Mouse (Mus musculus) spleen, adult 2 months (tissue): ENCODE results near the gene Swsap1. TPM values are rescaled to one million over a fixed set of nuclear protein-coding genes. Genes with fewer than 3 reads are reported as not detected.

Source experiments
- DNase-seq, 2 experiments: peaks; one replicate each; pipeline versions ENCODE4 v3.0.0 to v3.0.0-alpha.2; 2012 to 2021; ENCODE audit warnings: low spot score in 2 of 2, low read depth in 1 of 2
- H3K27ac ChIP-seq: fragments of 200-500 bp; 2 replicates; pipeline ENCODE4 v1.5.1; 2012; ENCODE audit warnings: low read length, inconsistent platforms; ENCODE audit not compliant: insufficient read depth
- H3K27me3 ChIP-seq: fragments of 200-500 bp; 2 replicates; pipeline ENCODE4 v1.6.1; 2012; ENCODE audit warnings: mild to moderate bottlenecking, moderate library complexity, low read length, inconsistent platforms; ENCODE audit not compliant: control insufficient read depth, insufficient read depth
- H3K36me3 ChIP-seq: fragments of 200-500 bp; 2 replicates; pipeline ENCODE4 v1.6.1; 2012; ENCODE audit warnings: mild to moderate bottlenecking, low read length, inconsistent platforms; ENCODE audit not compliant: control insufficient read depth, insufficient read depth
- H3K4me1 ChIP-seq: fragments of 200-500 bp; 2 replicates; pipeline ENCODE4 v1.6.1; 2011; ENCODE audit warnings: inconsistent platforms; ENCODE audit not compliant: control insufficient read depth, insufficient read depth, insufficient read length
- H3K4me3 ChIP-seq: fragments of 200-500 bp; 2 replicates; pipeline ENCODE4 v1.5.1; 2011; ENCODE audit warnings: mild to moderate bottlenecking, inconsistent platforms; ENCODE audit not compliant: insufficient read depth, insufficient read length; ENCODE audit errors: extremely low read depth
- CTCF ChIP-seq: fragments of 200-500 bp; IDR thresholded peaks from 2 replicates; pipeline ENCODE4 v1.5.1; 2011; ENCODE audit warnings: mild to moderate bottlenecking, inconsistent platforms; ENCODE audit not compliant: insufficient read depth, insufficient read length, insufficient replicate concordance; ENCODE audit errors: extremely low read depth
- POLR2A ChIP-seq: fragments of 200-500 bp; IDR thresholded peaks from 2 replicates; pipeline ENCODE4 v1.6.1; 2011; ENCODE audit warnings: low read depth, low read length, inconsistent platforms
- WGBS: fragments of 180-500 bp; shearing (Covaris S2); methylation state at CpG from one replicate; pipeline ENCODE4 v1.1.7; 2018; 5-methylcytosine and 5-hydroxymethylcytosine counted together
- polyA plus RNA-seq: library from polyadenylated mRNA; depleted of rRNA; stranded (reverse); fragments of >200 nt; gene quantifications from 2 replicates; pipeline ENCODE4 v1.2.3, GENCODE M21; 2012

Swsap1 gene
- polyA plus RNA-seq, 1 experiment = 6.5 TPM

DNA sequence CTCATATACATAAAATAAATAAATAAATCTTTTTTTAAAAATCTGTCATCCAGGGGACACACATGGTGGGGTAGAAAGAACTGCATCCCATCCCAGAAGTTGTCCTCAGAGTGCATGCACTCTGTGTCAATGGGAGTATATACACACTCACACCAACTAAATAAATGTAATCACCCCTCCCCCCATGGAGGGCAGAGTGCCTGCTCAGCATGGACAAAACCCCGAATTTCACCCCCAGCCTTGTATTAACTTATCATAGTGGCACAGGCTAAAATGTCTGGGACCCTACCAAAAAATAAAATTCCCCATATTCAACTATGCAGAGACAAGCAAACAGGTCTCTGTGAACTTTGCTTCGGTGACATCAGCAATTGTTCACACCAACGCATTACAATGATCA is 920 bp upstream of the Swsap1 start:
- no peak for DNase-seq
- Histone ChIP-seq H3K36me3 (peaks cover 2% of the 10 kb centered on the region; the same call in 1 of the 2 replicates), H3K27ac (no peak overlapping the region), H3K4me1 (peaks cover 3% of the 10 kb centered on the region; the same call in 1 of the 2 replicates), H3K27me3 (no peaks in the 10 kb centered on the region), H3K4me3 (no peak overlapping the region)
- TF ChIP-seq POLR2A (no peak), CTCF (no peak)
- WGBS = 78% methylated on average over 3 of the region's 3 CpGs

DNA sequence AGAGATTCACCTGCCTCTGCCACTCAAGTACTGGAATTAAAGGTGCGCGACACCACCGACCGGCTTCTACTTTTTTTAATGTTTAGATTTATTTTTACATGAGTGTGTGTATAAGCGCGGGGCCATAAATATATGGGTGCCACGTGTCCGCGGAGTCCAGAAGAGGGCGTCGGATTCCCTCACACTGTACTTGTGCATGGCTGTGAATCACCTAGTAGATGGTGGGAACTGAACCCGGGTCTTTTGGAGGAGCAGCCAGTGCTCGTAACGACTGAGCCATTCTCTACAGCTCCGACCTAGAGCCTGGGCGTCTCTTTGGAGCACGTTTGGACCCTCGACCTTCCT is 358 bp upstream of the Swsap1 start:
- TF ChIP-seq POLR2A (no peak; the same call in 1 of the 2 replicates), CTCF (peak; percentile 18; the same call in 1 of the 2 replicates)
- WGBS = 2% methylated on average over 18 of the region's 18 CpGs
- Histone ChIP-seq H3K27me3 (no peaks in the 10 kb centered on the region), H3K36me3 (peaks cover 2% of the 10 kb centered on the region; the same call in 1 of the 2 replicates), H3K4me1 (peaks cover 3% of the 10 kb centered on the region; the same call in 1 of the 2 replicates), H3K4me3 (peak overlapping the region; percentile 97), H3K27ac (peak overlapping the region; percentile 96)
- DNase-seq = no peak

DNA sequence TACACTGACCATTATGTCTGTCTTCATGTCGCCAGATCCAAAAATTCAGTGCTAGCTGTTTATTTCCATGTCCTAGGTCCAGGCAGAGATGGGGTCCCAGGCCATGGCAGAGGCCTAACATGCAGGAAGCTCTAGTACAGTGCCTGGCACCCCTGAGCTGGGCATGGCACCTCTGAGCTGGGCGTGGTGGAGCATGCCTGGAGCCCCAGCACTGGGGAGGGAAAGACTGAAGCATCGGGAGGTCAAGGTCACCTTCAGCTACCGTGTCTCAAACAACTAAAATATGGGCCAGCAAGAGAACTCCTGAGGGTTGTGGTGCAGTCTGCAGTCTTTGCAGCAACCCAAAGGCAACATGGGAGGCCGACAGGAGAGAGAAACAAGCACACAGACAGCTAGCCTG is 2.8 kb downstream of the Swsap1 start:
- peaks cover 2% of the 10 kb centered on the region; the same call in 1 of the 2 replicates for H3K36me3 ChIP-seq
- no peak for DNase-seq
- H3K27me3 ChIP-seq = peaks cover 14% of the 10 kb centered on the region
- H3K4me3 ChIP-seq = no peak overlapping the region
- TF ChIP-seq POLR2A (no peak), CTCF (no peak)
- H3K27ac ChIP-seq = no peak overlapping the region
- peaks cover 15% of the 10 kb centered on the region for H3K4me1 ChIP-seq
- WGBS = 91% methylated on average over 5 of the region's 5 CpGs

DNA sequence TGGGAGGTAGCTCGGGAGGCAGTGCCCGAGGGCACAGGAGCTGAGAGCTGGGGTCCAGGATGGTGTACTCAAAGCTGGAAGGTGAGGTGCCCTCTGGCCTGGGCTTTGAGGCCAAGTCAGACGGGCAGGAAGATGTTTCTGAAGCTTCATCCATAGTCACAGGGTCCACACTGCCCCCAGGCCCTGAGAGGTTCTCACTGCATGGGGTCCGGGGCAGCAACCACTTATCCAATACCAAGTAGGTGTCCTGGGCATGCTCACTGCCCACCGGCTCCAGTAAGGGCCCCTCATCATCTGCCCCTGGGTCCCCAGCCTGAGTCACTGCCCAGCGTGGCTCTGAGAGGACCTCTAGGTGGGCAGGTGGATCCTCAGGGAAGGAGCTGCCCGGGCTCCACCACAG is 3.7 kb downstream of the Swsap1 start:
- Histone ChIP-seq H3K4me3 (no peak overlapping the region), H3K27ac (no peak overlapping the region), H3K36me3 (peaks cover 2% of the 10 kb centered on the region; the same call in 1 of the 2 replicates), H3K27me3 (peaks cover 14% of the 10 kb centered on the region), H3K4me1 (peaks cover 15% of the 10 kb centered on the region)
- TF ChIP-seq CTCF (no peak), POLR2A (no peak)
- no peak for DNase-seq
- WGBS = 98% methylated on average over 7 of the region's 7 CpGs

DNA sequence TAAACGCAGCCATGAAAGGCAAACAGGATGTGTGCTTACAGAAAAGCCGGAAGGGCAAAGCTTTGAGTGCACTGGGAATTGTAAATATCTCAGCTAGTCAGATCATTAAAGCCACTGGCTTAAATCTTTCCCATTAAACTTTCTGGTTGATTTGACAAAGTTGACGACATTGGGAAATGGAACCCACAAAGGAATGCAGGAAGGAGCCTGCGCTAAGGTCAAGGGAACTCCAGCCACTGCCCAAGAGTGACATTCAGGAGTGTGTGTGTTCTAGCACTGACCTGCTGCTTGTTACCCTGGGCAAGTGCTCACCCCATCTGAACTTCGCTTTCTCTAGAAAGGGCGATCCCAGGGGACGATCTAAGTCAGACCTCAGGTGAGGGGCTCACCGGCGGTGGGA is 4.6 kb downstream of the Swsap1 start:
- peaks cover 2% of the 10 kb centered on the region; the same call in 1 of the 2 replicates for H3K36me3 ChIP-seq
- no peak for TF ChIP-seq POLR2A
- TF ChIP-seq CTCF = no peak
- peaks cover 14% of the 10 kb centered on the region for H3K27me3 ChIP-seq
- H3K27ac ChIP-seq = no peak overlapping the region
- 89% methylated on average over 9 of the region's 9 CpGs for WGBS
- no peak for DNase-seq
- no peak overlapping the region for H3K4me3 ChIP-seq
- H3K4me1 ChIP-seq = peaks cover 15% of the 10 kb centered on the region

DNA sequence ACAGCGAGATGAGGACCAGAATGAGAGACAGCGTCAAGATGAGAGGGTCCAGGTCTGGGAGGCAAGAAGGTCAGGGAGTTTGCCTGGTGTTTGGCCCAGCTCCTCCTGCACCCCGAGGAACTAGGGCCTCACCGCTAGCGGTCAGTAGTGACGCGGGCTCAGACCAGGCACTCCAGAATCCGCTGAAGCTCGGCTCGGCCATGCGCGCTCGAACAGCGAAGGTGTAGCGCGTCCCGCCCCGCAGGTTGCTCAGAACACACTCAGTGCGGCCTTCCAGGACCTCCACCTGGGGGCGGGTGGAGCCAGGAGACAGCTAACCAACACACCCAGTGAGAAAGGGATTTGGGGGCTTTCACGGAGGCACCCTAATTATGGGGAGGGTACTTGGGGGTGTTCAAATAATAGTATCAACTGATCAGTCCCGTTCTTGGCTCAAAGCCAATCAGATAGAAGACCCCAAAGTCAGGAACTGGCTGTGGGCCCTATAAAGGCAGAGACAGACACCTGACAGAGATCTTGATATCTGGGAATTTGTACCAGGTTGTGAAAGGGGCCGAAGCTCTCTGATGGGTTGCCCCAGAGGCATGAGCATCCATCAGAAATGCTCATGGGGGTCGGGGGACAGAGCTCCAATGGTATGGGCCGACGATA is 5.1 kb downstream of the Swsap1 start:
- DNase-seq = no peak
- H3K4me3 ChIP-seq = no peak overlapping the region
- peaks cover 15% of the 10 kb centered on the region for H3K4me1 ChIP-seq
- peaks cover 14% of the 10 kb centered on the region for H3K27me3 ChIP-seq
- no peak overlapping the region for H3K27ac ChIP-seq
- peaks cover 2% of the 10 kb centered on the region; the same call in 1 of the 2 replicates for H3K36me3 ChIP-seq
- TF ChIP-seq POLR2A (no peak), CTCF (no peak)
- WGBS = 78% methylated on average over 26 of the region's 26 CpGs

DNA sequence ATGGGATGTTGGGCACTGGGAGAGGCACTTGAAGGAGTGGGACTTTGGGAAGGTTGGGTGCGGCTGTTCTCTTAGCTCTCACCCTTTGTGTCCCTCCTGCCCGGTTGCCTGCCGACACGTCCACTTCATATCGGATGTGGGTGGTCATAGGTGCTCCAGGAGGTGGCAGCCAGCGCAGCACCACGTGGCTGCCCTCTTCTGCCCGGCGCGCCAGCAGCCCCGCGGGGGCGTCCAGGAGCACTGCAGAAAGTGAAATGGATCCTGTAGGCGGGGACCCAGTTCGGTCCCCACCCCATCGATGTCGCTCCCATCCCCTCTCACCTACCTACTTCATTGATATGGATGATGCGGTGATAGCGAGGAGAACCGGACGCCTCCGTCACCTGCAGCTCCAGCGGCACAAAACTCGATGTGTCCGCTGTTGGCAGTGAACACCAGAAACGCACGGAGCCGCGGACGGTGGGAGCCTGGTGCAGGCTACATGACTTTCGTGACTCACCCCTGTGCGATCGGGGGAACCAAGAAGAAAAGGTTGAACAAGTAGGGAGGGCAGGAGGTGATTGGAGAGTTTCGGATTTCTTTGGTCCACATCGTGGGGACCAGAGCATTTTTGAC is 5.9 kb downstream of the Swsap1 start:
- peak overlapping the region; percentile 50; the same call in 1 of the 2 replicates for H3K4me3 ChIP-seq
- H3K4me1 ChIP-seq = peaks cover 12% of the 10 kb centered on the region
- H3K27ac ChIP-seq = no peak overlapping the region
- no peak for TF ChIP-seq POLR2A
- no peak for TF ChIP-seq CTCF
- WGBS = 7% methylated on average over 35 of the region's 35 CpGs
- peaks cover 14% of the 10 kb centered on the region for H3K27me3 ChIP-seq
- DNase-seq = no peak
- peaks cover 2% of the 10 kb centered on the region; the same call in 1 of the 2 replicates for H3K36me3 ChIP-seq
